22 mouse cellular contexts compared by ENCODE assay signal in the genomic region with DNA sequence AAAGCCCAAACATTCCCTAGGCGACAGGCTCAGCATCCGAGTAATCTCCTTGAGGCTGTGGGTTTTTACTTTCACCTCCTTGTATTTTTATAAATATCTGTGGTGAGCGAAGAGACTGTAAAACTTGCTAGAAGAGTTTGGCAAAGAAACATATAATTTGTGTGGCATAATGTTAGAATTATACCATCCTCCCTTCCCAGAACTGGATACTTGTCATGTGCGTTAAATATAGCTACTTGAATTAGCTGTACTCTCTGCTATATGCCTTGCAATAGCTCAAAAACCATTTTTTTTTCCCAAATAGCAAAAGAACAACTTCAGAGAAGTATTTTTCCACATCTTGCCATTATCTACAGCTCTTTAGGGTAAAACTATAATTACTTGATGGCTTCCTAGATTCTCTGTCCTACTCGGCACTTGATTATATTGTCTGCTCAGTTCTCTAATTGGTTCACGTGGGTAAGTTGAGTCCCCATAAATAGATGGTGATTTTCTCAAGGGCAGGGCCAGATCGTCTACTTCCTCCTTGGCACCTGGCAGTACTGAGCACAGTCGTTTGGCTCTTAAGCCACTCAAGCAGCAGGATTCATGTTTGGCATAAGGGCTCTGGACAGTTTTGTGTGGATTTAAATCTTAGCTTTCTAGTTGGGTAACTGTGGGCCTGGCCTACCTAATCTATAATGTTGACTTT. TPM values are rescaled to one million over a fixed set of nuclear protein-coding genes. Genes with fewer than 3 reads are reported as not detected.
DNase-seq lines count a peak whose midpoint lies in the region; ATAC-seq lines count a peak whose summit lies in the region.
"Had no signal": no experiment of that assay in that cellular context is flagged by ENCODE, and none has a peak within 500 bp of the region (broad histone marks: within the 10 kb centered on the region; RNA-seq: fewer than 3 reads in every experiment).

No protein-coding gene starts in this region.

- H3K9me3 ChIP-seq in lung, embryonic 16.5 days (ENCODE audit: control insufficient read depth, low read length), result no peaks in the 10 kb centered on the region
- no peaks in the 10 kb centered on the region for H3K9me3 ChIP-seq in kidney, embryonic 16.5 days (ENCODE audit: low read length)
- H3K9me3 ChIP-seq in kidney, embryonic 15.5 days (replicated peaks), result no peaks in the 10 kb centered on the region
- H3K9me3 ChIP-seq: forebrain, embryonic 13.5 days; hindbrain, embryonic 15.5 days; neural tube, embryonic 12.5 days had no signal

- no peaks in the 10 kb centered on the region for H3K36me3 ChIP-seq in lung, embryonic 16.5 days (ENCODE audit: control insufficient read depth, insufficient read depth, low read length)
- H3K36me3 ChIP-seq in macrophage (ENCODE audit: inconsistent target), result no peaks in the 10 kb centered on the region
- no peaks in the 10 kb centered on the region for H3K36me3 ChIP-seq in kidney, embryonic 16.5 days (ENCODE audit: insufficient read depth, low read length)
- H3K36me3 ChIP-seq in kidney, embryonic 15.5 days, result no peaks in the 10 kb centered on the region
- H3K36me3 ChIP-seq: hindbrain, embryonic 15.5 days; neural tube, embryonic 12.5 days had no signal

- H3K4me2 ChIP-seq in lung, embryonic 16.5 days (ENCODE audit: low read depth, low read length), result no peak overlapping the region
- no peak overlapping the region for H3K4me2 ChIP-seq in kidney, embryonic 16.5 days (replicated peaks; ENCODE audit: low read depth, low read length)
- H3K4me2 ChIP-seq in kidney, embryonic 15.5 days, result no peak overlapping the region
- H3K4me2 ChIP-seq: forebrain, embryonic 13.5 days; hindbrain, embryonic 15.5 days; neural tube, embryonic 12.5 days had no signal

- H3K27me3 ChIP-seq in lung, embryonic 16.5 days (ENCODE audit: control insufficient read depth, insufficient read depth, low read depth, low read length), result no peaks in the 10 kb centered on the region
- no peaks in the 10 kb centered on the region for H3K27me3 ChIP-seq in kidney, embryonic 16.5 days (ENCODE audit: insufficient read depth, low read length)
- no peaks in the 10 kb centered on the region for H3K27me3 ChIP-seq in kidney, embryonic 15.5 days
- H3K27me3 ChIP-seq: forebrain, embryonic 13.5 days; hindbrain, embryonic 15.5 days; neural tube, embryonic 12.5 days had no signal

- no peak for DNase-seq in lung, postnatal 4 days
- DNase-seq in brain, adult 2 months (ENCODE audit: low read depth, low spot score), result peak; percentile 37
- DNase-seq in telencephalon, adult 2 months (ENCODE audit: low read depth, low spot score), result peak; percentile 29
- DNase-seq: adrenal gland, adult 8-10 months; cerebellum, adult 11-12 months; cerebellum, postnatal 14 days; heart, postnatal 36 days; kidney, postnatal 10 days; left cerebral cortex, postnatal 4 days; liver; liver, postnatal 0 days; lung, postnatal 14 days had no signal

- no peaks in the 10 kb centered on the region for H3K4me1 ChIP-seq in lung, embryonic 16.5 days (replicated peaks; ENCODE audit: control insufficient read depth, insufficient read depth, low read length)
- no peaks in the 10 kb centered on the region for H3K4me1 ChIP-seq in kidney, embryonic 16.5 days (ENCODE audit: insufficient read depth, low read length)
- H3K4me1 ChIP-seq in kidney, embryonic 15.5 days, result no peaks in the 10 kb centered on the region
- H3K4me1 ChIP-seq: forebrain, embryonic 13.5 days; hindbrain, embryonic 15.5 days; neural tube, embryonic 12.5 days had no signal

- no peak overlapping the region for H3K9ac ChIP-seq in lung, embryonic 16.5 days (ENCODE audit: low read length)
- H3K9ac ChIP-seq in kidney, embryonic 16.5 days (replicated peaks; ENCODE audit: low read length), result no peak overlapping the region
- H3K9ac ChIP-seq in kidney, embryonic 15.5 days, result no peak overlapping the region
- H3K9ac ChIP-seq: forebrain, embryonic 13.5 days; hindbrain, embryonic 15.5 days; liver, postnatal 0 days; neural tube, embryonic 12.5 days had no signal

- 54% methylated on average over 8 of the region's 8 CpGs for WGBS in lung, embryonic 16.5 days
- 61% methylated on average over 6 of the region's 8 CpGs for WGBS in macrophage (ENCODE audit: missing documents)
- WGBS in kidney, embryonic 16.5 days, result 74% methylated on average over 8 of the region's 8 CpGs
- WGBS in kidney, embryonic 15.5 days, result 73% methylated on average over 8 of the region's 8 CpGs

- H3K4me3 ChIP-seq in lung, embryonic 16.5 days (ENCODE audit: low read length), result no peak overlapping the region
- H3K4me3 ChIP-seq in macrophage (ENCODE audit: inconsistent target), result no peak overlapping the region
- H3K4me3 ChIP-seq in kidney, embryonic 16.5 days (ENCODE audit: low read length), result no peak overlapping the region
- no peak overlapping the region for H3K4me3 ChIP-seq in kidney, embryonic 15.5 days (replicated peaks)
- H3K4me3 ChIP-seq: erythroblast, embryonic 14.5 days; forebrain, embryonic 13.5 days; hindbrain, embryonic 15.5 days; layer of hippocampus, adult 2 months; neural tube, embryonic 12.5 days had no signal

- H3K79me2 ChIP-seq in macrophage (ENCODE audit: inconsistent target), result peaks cover 36% of the 10 kb centered on the region

- 0 out of 2 replicates have a peak overlapping the region, but pooled peaks have one; percentile 27 for H3K27ac ChIP-seq in lung, embryonic 16.5 days (ENCODE audit: low read length)
- peak overlapping the region; percentile 90 for H3K27ac ChIP-seq in macrophage
- no peak overlapping the region for H3K27ac ChIP-seq in kidney, embryonic 16.5 days (ENCODE audit: low read length)
- H3K27ac ChIP-seq in kidney, embryonic 15.5 days, result no peak overlapping the region
- H3K27ac ChIP-seq: forebrain, embryonic 13.5 days; hindbrain, embryonic 15.5 days; layer of hippocampus, adult 2 months; neural tube, embryonic 12.5 days had no signal

- no peak for ATAC-seq in lung, embryonic 16.5 days (ENCODE audit: low read depth)
- ATAC-seq in kidney, embryonic 16.5 days (ENCODE audit: low FRiP score, low TSS enrichment), result no peak
- ATAC-seq in kidney, embryonic 15.5 days (replicated peaks; ENCODE audit: low FRiP score), result no peak
- ATAC-seq: forebrain, embryonic 13.5 days; intestine, postnatal 0 days; liver, postnatal 0 days had no signal

RNA-seq across cellular contexts. Expression of a gene that starts 35.2 kb away (rescaled TPM):
- polyA plus RNA-seq in lung, embryonic 16.5 days (2015; fragmentation: Nextera tagmentation; extraction: Ambion mirVana), result 22.9 and 26.4 TPM in 2 replicates
- 100 to 1,000 TPM in 17 of 26 experiments, 10 to 100 TPM in 7, 1 to 10 TPM in 2; 7.4 to 175 (median 120) TPM for total RNA-seq in macrophage (2018; cell fraction: chromatin; rRNA removed)
- 10 to 100 TPM; 48.9 to 94.7 (median 66.6) TPM for total RNA-seq in macrophage (2018; cell fraction: cytosol; rRNA removed)
- total RNA-seq in macrophage (2018; cell fraction: nucleus; rRNA removed), result 100 to 1,000 TPM in 6 of 26 experiments, 10 to 100 TPM in 20; 11.6 to 169 (median 79.2) TPM
- polyA plus RNA-seq in macrophage (2018), result 38.1 to 78.3 TPM (median 73.9 TPM) in 3 replicates
- 3.9 and 4.1 TPM in 2 replicates for polyA plus RNA-seq in kidney, embryonic 16.5 days (2015; fragmentation: Nextera tagmentation; extraction: Ambion mirVana)
- 3.2 and 3.9 TPM in 2 replicates for polyA plus RNA-seq in kidney, embryonic 15.5 days (2015; fragmentation: Nextera tagmentation; extraction: Ambion mirVana)

Comparison
In these comparisons a context has a peak if more than half of its experiments do, and no peak if none do; other contexts are left out.
1. H3K27ac ChIP-seq: peak in lung, embryonic 16.5 days (single experiment) and macrophage (single experiment); none in kidney, embryonic 16.5 days (single experiment) and kidney, embryonic 15.5 days (single experiment).
2. DNase-seq: peak in brain, adult 2 months (single experiment) and telencephalon, adult 2 months (single experiment); none in lung, postnatal 4 days (0 of 2).